Mouse (Mus musculus) gastrocnemius, adult 8-10 months (tissue): ENCODE data around the gene Car9. TPM values are rescaled to one million over a fixed set of nuclear protein-coding genes. Genes with fewer than 3 reads are reported as not detected.
A peak's percentile ranks its signal among the peaks of the same experiment; 100 is the strongest.
"Not testable (repeated sequence)": the region's sequence is repeated elsewhere in the genome, so short reads cannot be mapped to it uniquely, and the experiment has no call there.

ENCODE experiments used
- DNase-seq, 2 experiments: peaks; one replicate each; pipeline ENCODE4 v3.0.0; 2022; ENCODE audit warnings: low spot score in 2 of 2
- total RNA-seq, 4 experiments: library from RNA; stranded (reverse); gene quantifications; 2 replicates each; pipeline ENCODE4 v1.2.4; 2022

Gene Car9
- total RNA-seq, result 1 to 10 TPM; 3.2 to 8.8 (median 3.8) TPM

DNA sequence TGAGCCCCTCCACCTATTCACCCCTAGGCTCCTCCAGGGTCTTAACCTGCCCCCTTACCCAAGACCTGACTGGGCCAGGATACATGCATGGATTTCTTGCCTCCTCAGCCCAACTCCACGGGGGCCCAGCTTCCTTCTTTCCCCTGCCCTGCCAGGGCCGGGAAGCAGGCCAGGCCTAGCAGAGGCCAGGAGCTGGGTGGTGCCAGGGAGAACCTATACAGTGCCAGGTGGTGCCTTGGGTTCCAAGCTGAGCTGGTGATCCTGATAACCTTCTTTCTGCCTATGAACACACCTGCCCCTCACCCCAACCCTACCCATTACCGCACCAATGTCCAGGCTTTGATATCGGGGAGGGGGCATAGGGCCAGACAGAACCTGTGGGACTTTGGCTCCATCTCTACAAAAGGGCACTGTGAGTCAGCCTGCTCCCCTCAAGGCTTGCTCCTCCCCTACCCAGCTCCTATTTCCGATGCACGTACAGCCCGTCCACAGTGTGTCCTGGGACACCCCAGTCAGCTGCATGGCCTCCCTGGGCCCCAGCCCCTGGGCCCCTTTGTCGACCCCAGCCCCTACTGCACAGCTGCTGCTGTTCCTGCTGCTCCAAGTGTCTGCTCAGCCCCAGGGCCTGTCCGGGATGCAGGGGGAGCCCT is at the start of gene Car9:
TSS of gene Car9 (plus strand) at position 431 of the 650 bp plus-strand sequence.
- DNase-seq, result peak; percentile 57 to 64

DNA sequence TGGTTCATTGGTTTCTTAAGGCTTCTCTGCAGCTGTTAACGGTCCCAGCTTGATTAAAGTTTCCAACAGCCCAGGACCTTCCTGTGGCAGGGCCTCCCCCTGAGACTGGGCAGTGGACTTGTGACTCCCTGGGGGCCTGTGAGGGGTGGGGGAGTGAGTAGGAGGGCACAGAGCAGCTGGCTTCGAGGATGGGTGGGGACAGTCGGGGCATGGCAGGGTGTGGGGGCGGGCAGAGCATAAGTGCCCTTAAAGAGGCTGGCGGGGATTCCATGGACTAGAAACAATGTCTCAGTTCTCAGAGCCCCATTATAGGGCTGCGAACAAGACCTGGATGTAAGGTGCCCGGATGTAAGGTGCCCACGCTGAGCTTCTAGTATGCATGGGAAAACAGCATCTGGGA is 49.6 kb upstream of the Car9 start:
- DNase-seq, result no peak

DNA sequence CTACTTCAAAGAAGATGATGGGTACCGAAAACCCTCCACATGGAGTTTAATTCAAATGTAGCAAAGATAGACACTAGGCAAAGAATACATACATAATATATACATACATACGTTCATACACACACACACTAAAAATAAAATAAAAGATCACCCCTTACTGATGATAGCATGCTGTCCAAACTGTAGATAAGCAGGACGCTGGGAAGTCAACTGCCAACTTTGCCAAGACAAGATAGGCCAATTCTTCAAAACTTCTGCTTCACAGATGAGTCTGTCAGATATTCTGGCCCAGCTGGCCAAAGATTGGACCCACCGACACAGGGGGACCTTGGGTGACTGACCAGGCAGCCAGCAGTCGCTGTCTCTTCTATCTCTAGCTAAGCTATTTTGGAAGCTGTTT is 43.7 kb upstream of the Car9 start:
- no peak for DNase-seq

DNA sequence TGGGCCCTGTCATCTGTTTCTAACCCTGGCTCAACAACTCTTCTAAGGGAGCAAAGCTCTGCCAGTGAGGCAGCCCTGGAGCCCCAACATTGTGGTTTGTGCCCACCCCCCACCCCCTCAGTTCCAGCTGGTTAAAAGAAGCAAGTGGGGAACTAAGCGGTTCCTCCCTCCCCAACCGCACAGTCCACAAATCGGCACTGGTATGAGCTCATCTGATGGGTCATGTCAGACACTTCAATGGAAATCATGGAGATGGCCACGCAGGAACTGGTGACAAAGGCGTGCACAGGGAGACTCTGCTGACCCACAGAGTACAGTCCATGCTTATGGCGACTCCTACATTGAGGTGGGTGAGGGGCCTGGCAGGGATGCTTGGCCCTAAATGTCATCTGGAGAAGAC is 40.8 kb upstream of the Car9 start:
- DNase-seq, result no peak

DNA sequence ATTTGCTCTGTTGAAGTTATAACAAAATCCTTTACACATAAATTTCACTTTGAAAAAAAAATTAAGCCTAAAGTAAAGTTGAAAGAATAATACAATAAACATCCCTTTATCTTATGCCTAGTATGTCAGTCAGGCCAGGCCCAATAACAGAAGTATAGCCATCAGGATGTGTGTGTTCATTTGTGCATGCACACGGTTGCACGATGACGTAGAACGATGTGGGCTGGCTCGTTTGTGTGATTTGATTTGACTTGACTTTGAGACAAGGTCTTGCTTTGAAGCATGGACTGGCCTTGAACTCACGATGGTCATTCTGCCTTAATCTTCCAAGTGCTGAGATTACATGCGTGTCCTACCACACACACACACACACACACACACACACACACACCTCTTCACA is 39.9 kb upstream of the Car9 start:
- no peak for DNase-seq

DNA sequence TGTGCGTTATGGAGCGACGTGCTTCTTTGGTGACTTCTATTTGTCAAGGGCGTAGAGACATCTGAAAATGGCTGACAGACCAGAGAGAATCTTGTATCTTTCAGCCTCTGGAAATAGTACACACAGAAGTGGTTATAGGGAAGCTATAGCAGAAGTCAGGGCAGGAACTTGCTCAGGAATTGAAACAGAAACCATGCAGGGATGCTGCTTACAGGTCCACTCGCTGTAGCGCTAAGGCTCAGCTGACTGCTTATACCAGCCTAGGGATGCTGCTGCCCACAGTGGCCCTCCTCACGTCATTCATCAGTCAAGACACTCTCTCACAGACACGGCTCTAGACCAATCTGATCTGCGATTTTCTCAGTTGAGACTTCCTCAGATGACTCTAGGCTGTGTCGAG is 36.5 kb upstream of the Car9 start:
- DNase-seq, result no peak

DNA sequence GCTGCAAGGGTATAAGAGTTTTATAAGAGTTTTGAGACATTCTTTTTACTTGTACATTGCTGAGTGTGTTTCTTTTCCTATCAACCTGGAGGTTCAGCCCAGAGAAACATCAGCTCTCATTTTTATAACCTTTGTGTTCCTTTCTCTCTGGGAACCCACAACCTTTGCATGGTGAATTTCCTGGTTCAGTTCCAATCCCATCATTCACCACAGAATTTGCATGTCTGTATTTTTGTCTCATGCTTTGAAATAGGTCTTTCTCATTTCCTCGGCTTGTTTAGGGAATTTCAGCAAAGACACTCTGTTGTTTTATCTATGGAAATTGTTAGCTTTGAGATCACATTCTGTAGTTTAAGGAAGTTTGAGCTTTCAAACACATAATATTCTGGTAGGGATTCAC is 33.1 kb upstream of the Car9 start:
- DNase-seq, result no peak

DNA sequence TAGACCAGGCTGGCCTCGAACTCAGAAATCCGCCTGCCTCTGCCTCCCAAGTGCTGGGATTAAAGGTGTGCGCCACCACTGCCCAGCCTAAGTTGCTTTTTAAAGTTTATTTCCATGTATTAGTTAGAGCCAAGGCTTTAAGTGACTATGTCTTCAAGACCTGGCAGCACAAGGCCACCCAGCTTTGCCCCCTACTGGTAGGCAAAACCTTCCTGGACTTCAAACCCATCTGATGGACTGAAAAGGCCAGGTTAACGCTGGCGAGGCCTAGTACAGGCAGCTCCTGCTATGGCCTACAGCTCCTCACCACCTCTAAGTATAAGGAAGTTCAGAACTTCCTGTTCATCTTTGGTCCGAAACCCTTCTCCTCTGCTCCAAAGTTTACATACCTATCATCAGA is 30.2 kb upstream of the Car9 start:
- no peak for DNase-seq

DNA sequence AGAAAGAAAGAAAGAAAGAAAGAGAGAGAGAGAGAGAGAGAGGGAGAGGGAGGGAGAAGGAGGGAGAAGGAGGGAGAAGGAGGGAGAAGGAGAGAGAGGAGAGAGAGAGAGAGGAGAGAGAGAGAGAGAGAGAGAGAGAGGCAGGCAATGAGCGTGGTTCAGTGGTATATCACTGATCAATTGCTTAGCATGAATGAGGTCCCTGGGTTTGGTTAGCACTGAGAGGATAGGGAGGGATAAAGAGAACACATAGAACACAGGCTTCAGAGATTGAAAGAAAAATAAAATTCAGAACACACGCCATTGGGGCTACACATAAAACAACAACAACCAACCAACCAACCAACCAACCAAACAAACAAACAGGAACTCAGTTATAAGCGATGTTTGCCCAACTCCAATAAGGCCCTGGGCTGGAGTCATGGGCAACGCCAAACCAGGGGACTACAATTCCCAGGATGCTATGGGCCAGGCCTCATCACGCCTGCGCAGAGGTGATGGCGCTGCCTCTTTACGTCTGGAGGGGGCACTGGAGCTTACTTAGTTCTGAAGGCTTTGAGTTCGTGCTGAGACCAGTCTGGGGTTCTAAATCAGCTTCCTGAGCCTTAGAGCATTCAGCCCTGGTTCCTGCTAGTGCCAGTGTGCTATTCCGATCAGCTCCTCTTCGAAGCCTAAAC is 28.8 kb upstream of the Car9 start:
- DNase-seq, result peak; percentile 79 to 85

DNA sequence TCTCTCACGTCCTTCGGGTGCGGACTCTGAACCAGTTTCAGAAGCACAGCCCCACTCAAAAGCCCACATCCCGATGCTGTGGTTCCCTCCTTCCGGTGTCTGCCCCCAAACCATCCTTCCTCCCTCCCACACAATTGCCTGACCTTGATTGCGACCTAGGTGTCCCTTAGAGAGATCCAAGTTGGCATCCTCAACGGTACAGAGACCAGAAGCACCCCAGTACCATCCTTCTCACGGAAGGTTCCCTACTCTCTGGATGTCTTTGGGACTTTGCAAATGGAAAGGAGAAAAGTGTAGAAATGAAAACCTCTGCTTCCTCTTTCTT is 28.3 kb upstream of the Car9 start:
- no peak for DNase-seq

DNA sequence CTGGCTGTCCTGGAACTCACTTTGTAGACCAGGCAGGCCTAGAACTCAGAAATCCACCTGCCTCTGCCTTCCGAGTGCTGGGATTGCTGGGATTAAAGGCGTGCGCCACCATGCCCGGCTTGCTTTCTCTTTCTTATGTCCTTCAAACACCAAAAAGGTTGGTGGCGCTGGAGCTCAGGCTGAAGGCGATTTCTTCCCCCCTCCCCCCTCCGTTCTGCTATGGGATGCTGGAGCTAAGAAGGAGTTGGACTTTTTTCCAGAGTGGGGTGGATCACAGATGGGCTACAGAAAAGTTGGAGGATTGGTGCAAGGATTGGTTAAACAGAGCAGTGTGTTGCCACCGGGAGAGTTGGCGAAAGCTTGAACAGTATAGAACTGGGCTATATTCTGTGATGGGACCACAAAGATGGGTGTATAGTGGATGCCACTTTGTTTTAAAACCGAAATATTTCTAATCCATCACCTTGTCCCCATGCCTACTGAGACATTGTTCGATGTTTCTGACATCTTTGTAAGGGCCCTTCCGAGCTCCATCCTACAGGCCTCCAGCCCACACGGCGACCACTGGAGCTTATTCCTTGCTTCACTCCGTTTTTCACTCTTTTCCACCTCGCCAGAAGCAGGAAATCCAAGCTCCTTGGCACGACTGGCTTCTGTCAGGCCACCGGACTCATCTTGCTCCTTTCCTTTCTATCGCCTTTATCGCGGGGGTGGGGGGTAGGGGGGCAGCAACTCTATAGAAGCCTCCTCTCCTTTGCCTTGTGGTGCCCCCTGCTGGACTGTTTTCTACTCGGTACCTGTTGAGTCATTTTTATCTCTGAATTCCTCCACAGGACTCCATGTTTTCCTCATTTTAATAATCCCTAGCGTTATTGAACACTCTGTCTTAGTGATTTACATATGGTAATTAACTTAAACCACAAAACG is 27.6 kb upstream of the Car9 start:
- DNase-seq, result peak in 1 of 2 experiments; percentile 50

DNA sequence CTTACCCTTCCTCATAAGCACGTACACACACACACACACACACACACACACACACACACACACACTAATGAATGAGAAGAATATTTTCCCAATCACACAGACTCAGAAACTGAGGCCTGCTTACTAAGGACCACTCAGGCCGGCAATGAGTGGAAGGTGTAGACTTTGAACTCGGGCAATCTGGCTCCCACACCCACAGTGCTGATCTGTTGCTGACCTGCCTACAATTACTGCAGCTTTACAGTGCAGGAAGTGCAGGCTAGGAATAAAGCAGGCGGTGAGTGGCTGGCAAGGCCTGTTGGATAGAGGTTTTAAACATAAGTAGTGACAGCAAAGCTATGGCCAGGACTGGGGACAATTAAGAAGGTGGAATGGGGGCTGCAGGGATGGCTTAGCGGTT is 25.8 kb upstream of the Car9 start:
- DNase-seq, result no peak

DNA sequence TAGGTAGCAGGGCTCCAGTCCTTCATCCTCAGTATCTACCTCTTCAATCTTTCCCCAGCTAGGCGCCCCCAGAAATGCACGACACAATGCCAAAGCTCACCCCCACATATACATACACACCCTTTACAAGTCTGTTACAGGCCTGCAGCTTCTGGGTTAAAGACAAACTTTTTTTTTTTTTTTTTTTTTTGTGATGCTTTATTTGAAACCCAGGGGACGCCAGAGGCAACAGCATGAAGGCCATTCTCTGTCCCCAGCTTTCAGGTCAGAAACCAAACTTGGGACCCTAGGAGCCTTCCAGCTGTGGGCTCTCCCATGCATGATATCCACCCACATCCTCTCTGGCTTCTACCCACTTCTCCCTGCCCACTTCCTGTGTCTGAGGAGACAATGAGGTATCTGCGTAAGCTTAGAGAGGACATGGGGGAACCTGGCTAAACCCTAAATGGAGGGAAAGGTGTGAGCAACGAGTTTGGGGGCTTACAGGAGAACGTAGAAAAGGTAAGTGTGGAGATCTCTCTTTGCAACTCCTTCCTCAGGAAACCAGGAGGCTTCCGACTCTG is 24.8 kb upstream of the Car9 start:
- no peak for DNase-seq

DNA sequence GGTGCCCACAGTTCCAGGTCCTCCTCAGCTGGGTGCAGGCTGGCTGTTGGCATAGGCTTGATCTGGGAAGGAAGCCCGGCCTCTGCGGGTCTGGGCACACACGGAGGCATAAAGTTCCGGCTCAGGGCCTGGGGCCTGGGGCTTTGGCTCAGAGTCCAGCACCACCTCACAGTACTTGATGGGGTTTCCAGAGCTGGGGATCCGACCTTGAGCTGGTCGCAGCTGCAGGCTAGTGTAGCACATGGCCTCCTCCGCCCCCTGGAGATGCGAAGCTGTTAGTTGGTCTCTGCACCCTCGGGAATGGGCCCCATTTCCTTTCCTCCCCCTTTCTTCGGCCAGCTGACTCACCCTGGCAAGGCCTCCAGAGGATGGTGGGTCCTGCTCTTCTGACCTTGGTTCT is 24.2 kb upstream of the Car9 start:
- DNase-seq, result peak in 1 of 2 experiments; percentile 32

DNA sequence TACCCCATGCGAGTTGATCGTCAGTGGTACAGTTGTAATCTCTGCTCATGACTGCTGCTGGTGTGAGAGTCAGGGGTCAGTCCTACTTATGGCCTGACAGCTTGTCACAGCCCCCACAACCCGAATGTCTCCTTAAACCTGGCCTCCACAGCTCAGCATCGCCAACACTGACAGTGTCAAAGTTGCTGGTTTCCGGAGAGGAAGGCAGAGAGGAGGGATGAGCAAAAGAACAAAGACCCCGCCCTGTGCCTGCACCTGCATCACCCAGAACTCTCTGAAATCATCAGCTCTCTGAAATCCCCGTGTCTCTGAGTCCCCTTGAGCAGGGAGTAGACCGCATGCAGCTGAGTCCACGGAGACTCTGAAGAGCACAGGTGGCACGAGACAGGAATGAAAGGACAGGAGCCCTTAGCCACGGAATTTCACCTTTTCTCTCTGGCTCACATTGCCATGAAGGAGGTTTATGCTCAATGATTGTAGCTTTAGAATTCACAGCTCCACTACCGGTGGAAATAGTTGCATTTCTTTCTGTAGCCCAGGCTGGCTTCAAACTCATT is 23.2 kb upstream of the Car9 start, which contains the start of gene Sit1:
TSS of gene Sit1 (minus strand) at position 200 of the 557 bp plus-strand sequence.
- no peak for DNase-seq

DNA sequence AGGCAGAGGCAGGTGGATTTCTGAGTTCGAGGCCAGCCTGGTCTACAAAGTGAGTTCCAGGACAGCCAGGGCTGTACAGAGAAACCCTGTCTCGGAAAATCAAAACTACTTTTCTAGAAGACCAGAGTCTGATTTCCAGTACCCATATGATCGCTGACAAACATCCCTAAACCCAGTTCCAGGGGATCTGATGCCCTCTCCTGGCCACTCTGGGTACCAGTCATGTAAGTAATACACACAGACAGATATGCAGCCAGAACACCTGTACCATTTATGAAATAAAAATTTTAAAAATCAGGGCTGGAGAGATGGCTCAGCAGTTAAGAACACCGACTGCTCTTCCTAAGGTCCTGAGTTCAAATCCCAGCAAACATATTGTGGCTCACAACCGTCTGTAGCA is 21.1 kb upstream of the Car9 start:
- not testable (repeated sequence) for DNase-seq

DNA sequence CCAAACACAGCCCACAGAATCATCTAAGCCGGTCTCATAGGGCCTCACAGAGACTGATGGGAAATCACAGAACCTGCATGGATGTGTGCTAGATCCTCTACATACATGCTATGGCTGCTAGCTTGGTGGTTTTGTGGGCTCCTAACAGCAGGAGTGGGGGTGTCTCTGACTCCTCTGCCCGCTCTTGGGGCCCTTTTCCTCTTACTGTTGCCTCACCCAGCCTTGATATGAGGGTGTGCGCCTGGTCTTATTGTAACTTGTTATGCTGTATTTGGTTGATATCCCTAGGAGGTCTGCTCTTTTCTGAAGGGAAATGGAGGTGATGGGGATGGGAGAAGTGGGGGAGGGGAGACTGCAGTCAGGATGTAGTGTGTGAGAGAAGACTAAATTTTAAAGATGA is 17.2 kb upstream of the Car9 start:
- no peak for DNase-seq

DNA sequence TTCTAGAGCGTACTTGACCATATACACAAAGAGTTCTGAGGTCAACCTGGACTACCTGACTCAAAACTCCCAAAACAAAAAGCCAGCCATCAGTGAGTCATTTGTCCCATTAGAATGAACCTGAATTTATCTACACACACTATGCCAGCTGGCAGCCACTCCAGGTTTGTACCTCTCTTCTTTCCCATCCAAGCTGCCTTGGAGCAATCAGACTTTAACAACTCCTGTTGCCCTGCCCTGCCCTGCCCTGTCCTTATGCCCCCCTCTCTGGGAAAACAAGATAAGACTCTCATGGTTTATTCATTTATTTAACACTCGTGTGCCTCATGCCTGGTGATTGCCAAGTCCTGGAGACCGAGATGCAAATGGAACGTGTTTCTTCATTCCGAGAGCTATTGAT is 16.0 kb upstream of the Car9 start:
- no peak for DNase-seq

DNA sequence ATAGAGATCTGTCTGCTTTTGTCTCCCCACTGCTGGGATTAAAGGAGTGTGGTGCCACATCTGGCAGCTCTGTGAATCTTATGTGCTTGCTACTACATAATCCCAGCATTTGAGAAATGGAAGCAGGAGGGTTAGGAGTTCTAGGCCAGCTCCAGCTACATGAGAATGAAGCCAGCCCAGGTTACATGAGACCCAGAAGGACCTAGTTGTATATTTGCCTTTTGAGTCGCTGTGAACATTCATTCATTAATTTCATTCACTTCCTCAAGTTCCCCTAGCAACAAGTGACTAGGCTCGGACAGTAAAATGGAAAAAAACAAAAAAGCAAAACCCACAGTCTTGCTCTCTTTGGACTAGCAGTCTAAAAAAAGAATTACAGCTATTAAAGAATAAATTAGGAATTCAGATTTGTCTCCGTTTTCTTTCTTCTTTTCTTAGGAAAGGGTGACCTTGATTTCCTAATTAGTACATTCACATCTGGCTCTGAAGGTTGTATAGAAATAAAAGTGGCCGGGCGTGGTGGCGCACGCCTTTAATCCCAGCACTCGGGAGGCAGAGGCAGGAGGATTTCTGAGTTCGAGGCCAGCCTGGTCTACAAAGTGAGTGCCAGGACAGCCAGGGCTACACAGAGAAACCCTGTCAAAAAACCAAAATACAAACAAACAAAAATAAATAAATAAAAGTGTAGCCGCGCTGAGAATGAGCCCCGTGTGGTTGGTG is 14.5 kb upstream of the Car9 start:
- DNase-seq, result no peak

DNA sequence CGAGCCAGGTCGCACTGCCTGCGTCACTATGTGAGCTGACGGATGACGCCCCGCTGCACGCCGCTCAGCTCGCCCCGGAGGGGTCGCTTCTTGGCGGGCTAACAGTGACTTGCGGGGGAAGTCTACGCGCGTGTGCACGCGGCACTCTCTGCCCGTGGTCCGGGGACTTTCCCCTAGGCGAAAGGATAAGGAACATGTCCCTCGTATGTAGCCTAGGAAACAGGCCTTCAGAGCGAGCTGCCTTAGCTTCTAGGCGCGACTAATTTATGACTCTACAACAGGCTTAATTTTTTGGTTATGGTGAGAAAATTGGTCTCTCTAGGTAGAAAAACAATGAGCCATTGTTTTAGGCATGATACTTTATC is 14.0 kb upstream of the Car9 start, which contains the start of gene Ccdc107:
TSS of gene Ccdc107 (plus strand) at position 80 of the 365 bp plus-strand sequence.
- peak; percentile 85 to 90 for DNase-seq
